Mouse (Mus musculus) cerebellum, adult 11-12 months (tissue): ENCODE measurements around the gene Peli2.
A peak's percentile ranks its signal among the peaks of the same experiment; 100 is the strongest.

ENCODE experiments used
- DNase-seq: peaks from one replicate; pipeline ENCODE4 v3.0.0; 2022

Gene Peli2

DNA sequence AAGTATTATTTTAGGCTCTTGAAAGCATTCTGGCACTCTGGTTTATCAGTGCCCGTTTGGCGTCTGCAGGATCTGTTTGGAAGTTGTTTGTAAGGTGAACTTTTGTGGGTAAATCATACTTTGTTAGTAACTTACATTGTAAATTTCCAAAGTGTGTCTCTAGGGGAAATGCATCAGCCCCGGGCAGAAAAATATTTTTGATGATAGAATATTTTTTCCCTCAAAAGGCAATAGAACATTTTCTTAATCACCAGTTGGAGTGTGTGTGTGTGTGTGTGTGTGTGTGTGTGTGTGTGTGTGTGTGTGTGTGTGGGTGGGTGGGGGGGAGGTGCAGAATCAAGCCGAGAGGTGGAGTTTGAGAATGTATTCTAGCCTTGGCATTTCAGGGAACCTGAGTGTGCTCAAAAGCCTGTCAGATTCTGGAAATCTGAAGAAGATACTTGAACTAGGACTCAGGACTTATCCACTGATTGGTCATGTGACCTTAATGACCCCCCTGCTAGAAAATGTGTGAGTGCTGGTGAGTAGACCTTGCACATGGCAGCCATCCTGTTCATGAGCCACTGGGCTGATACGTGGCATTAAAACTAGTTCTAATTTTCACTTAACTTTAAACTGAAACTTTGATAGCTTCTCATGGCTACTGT, 33.4 kb downstream of the Peli2 start:
- no peak for DNase-seq

DNA sequence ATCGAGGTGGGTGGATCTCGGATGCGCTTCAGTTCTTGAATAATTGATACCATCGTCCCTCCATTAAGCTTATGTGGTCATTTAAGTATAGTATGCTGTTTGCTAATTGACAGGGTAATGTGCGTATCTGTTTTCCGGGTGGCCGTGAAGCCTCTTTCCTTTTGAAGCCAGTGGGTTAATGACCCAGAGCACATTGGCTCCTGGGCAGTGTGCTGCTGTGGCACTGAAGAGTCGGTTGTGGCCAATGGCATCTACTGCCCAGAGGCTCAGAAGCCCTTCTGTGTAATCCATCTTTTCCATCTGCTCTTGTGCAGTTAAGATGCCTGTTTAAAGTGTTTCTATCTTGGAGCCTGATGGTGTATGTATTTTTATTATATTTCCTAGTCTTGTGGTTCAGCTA, 34.0 kb downstream of the Peli2 start:
- DNase-seq: no peak

DNA sequence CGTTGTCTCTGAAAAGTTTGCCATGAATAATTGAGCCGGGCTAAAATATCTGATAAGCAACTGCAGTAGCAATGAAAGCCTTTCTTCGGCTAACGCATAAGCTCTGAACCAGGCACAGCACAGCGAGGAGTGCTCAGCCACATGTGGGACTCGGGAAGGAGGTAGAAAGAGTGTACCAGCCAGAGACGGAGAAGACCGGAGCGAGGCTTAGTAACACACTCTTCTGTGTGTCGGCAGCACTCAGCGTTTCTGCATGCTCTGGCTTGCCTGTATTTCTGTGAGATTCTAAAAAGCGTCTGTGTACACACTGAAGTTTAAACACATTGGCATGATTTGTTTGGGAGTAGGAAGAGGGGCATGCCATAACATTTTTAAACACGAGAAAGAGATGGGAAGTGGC, 34.5 kb downstream of the Peli2 start:
- DNase-seq: no peak

DNA sequence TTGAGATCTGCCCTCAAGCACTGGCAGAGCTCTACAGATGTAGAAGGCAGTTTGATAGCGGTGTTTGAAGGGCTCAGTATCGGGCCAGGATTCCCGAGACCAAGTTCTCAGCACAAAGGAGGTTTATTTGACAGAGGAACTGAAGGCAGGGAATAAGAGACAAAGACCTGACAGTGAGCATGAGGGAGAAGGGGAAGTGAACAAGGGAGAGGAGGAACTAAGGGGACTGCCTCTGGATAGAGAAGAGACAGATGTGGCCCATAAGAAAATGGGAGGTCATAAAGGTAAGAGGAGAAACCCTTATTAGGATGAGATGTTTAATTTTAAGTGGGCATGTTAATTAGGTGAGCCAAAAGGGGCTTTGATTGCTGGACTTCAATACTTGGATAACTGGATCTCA, 36.5 kb downstream of the Peli2 start:
- DNase-seq: no peak

DNA sequence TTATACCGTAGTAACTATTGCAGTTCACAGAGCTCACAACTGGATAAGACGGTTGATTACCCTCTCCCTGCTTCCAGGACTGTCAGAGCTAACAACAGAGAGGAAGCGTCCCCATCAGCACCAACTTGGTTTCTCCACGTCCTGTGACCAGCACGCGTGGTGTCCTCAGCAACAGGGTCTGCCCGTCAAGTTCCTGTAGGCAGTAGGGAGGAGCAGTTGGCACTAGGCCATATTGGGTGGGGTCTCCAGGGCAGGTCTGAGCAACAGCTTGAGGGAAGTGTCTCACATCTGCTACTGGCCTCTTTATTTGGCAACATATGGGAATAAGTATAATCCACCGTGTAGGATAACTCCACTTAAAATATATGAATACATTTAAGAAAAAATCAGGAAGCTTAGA, 37.2 kb downstream of the Peli2 start:
- peak; percentile 37 for DNase-seq

DNA sequence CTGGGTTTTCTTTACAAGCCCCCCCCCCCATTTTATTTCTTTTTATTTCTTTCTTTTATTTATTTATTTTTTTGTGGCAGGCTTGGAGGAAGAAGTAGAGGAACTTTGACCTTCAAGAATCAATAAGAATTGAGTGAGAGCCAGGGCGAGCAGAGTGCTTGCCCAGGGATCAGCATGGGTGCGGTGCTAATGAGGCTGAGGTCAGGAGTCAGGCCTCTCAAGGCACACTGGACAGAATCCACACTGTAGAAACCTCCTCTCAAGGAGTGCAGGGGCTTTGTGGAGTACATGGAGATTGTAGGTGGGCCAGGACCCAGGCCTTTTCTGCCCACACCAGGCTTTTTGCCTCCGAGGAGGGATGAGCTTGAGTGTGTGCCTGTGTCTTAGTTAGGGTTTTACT, 38.8 kb downstream of the Peli2 start:
- no peak for DNase-seq

DNA sequence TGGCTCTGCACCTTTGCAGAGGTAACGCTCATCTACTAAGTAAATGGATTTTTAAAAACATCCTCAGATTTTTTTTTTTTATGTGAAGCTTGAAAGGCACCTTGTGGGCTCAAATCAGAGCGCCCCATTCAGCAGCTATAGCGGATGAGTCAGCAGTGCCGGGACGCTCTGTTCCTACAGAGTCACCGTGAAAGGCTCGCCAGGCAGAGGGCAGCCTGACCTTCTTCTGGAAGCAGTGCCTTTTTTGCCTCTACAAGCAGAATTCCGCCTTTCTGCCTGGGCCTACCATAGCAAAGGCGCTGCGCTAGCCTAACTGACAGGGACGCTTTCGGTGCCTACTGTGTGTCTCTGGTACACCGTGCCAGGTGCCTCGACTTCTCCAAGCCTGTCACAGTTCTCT, 41.8 kb downstream of the Peli2 start:
- DNase-seq: no peak

DNA sequence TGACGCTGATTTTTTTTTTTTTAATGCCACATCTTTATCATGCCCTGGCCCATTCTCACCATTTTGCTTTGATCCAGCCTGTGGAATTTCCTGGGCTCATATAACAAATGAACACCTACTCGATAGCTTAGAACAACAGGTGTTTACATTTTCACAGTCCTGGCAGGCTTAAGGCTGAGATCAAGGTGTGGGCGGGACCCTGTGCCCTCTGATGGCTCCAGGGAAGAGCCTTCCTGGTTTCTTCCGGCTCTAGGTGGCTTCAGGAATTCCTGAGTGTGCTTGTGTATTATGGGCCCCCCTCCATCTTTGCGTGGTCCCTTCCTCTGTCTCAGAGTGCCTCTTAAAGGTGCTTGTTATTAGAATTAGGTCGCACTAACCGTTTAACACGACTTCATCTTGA, 44.3 kb downstream of the Peli2 start:
- no peak for DNase-seq

DNA sequence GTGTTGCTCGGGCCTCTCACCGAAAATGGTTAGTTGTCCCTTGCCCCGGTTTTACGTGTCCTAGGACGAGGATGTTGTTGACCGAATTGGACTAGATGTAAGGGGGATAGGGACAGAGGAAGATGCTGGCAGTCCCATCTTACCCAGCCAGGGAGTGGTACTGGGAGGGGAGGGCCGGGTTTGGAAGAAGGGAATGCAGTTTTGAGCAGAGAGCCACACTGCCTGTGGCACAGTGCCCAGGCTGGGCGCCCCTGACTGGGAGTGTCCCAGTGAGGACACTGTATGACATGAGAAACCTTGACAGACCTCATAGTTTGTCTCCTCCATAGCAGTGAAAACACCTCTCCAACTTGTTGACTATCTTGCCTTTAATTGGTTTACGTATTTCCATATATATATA, 45.8 kb downstream of the Peli2 start:
- DNase-seq: no peak

DNA sequence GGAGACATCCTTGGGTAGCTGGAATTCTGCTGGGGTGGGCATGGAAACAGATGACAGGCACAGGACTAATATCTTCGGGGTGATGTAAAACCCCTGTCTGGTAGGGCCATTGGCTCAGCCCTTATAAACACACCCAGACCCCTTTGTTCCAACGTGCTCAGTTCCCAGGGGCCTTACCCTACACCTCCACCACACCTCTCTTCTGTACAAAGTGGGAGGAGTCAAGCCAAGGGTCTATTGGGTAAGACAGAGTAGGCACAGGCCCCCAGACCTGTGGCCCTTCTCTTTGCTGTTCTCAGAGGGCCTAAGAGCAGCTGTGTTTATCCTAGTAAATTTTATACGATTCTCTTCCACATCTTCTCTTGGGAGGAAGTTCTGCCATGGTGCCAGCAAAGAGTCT, 46.4 kb downstream of the Peli2 start:
- DNase-seq: no peak

DNA sequence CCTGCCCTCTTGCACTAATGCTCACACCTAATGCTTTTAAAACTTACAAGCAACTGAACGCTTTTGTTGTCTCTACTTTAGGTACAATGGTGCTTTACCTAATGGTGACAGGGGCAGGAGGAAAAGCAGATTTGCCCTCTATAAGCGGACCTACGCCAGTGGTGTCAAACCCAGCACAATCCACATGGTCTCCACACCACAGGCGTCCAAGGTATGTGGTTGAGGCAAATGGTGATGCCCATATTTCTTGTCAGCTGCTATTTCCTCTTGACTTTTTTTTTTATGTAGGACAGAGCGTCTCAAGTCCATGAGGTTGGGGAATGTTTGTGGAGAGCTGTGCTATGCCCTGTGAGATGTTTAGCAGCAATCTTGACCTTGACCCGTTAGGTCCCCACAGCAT, 47.5 kb downstream of the Peli2 start:
- DNase-seq: no peak

DNA sequence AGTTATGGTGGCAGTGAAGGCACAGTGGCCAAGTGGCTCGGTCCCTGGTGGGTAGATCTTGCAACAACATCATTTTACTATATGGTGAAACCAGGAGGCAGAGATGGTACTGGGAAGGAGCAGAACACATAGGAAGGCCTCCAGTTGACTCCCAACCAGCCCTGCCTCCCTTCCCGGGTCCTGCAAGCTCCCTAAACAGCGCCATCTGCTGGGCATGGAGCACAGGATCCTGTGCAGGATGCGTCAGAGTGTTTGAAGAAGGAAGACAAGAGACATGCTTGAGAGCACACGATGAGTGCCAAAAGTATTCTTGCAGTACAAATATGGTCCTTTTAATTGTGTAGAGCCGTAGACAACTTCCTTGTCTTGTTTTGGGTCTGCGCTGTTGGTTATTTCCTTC, 49.3 kb downstream of the Peli2 start:
- DNase-seq: no peak

DNA sequence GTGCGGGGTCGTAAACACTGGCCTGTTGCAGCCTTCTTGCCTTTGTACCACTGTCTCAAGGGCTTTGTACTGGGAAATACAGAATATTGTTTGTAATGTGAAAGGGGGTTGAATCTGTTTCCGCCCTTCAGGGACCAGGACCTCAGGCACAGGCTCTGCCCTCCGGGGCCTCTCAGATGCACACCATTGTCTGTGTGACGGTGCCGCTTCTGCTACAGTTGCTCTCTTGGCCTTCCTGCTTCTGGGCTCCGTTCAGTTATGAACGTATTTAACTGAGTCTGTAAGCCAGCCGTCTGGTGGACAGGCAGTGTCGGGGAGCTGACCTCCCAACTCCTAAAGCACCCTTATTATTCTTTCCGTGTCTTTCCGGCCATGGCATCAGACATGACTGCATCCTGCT, 50.6 kb downstream of the Peli2 start:
- DNase-seq: no peak

DNA sequence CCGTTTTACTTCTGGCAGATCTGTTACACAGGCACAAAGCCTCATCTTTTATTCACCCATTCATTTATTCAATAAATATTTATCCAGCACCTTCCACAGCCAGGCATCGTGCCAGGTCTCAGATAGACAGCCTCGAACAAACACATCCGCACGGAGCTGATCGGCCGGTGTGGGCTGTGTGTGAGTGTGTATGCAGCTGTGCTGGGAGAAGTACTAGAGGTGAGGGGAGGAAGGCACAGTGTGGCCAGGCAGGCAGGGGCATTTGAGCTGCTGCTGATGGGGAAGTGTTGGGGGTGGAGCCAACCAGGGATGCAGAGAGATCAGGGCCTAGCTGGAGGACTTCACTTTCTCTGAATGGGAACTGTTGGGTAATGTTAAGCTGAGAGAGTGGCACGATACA, 51.4 kb downstream of the Peli2 start:
- DNase-seq: no peak

DNA sequence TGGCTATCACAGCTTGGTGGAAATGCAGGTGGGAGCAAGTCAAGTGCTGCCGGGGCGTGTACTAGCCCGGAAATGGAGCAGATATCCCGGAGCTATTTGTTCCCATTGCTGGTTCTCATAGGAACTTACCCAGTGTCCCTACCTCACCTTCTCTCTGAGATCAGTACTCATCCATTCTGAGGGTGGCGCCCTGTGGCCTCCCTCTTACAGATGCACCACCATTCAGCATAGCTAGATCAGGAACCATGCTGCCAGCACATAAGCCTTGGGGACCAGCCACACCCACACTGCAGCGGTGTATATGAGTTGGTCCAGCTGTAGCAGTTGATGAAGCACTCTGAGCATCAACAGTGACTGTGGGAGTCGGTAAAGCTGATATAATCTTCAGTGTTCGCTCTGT, 52.3 kb downstream of the Peli2 start:
- no peak for DNase-seq

DNA sequence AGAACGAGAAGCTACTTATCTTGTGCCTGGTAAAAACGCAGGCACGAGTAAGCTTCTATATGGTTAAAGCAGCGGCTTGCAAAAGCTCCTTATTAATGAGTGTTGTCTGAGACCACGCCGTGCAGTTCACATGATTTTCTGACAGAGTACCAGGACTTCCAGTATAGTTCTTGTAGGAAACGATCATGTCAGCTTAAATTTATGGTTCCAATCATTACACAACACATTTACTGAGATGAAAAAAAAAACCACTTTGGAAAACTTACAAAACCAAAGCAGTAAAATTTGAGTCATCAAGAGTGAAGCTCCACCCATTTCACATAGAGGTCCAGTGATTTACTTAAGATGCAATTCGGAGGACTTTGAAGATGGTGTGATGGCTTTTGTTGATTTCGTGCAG, 53.2 kb downstream of the Peli2 start:
- DNase-seq: no peak

DNA sequence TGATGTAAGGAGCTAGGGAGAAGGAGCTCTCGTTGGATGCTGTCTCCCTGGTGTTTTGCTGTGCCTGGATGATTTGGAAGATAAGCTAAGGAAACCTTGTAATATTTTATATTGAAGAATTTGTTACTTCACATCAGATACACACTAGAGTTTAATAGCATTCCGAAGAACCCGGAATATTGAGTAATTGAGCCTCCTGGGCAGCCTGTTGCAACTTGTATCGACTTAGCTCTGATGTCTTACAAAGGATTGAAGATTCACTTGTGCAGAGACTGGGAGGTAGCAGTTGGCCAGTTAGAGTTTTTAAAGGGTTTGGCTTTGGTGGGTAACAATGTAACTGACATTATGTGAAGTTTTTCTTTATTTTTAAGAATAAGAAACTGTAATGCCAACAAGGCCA, 53.7 kb downstream of the Peli2 start:
- no peak for DNase-seq

DNA sequence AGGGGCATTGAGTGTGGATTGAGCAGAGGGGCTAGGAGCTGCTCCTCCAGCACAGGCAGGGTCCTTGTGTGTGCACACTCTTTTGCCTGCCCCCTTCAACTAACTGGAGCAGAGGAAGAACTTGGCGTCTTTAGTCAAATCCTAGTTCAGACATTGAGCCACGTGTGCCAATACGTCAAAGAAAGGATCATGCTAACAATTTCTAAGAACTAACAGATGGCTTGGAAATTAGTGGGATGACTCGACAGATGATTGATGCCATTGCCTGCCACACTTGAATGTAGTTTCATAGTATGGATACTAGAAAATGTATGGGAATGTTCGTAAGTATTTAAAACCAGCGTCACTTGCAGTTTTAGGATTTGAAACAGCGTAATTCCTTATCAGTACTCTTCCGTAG, 54.5 kb downstream of the Peli2 start:
- DNase-seq: no peak

DNA sequence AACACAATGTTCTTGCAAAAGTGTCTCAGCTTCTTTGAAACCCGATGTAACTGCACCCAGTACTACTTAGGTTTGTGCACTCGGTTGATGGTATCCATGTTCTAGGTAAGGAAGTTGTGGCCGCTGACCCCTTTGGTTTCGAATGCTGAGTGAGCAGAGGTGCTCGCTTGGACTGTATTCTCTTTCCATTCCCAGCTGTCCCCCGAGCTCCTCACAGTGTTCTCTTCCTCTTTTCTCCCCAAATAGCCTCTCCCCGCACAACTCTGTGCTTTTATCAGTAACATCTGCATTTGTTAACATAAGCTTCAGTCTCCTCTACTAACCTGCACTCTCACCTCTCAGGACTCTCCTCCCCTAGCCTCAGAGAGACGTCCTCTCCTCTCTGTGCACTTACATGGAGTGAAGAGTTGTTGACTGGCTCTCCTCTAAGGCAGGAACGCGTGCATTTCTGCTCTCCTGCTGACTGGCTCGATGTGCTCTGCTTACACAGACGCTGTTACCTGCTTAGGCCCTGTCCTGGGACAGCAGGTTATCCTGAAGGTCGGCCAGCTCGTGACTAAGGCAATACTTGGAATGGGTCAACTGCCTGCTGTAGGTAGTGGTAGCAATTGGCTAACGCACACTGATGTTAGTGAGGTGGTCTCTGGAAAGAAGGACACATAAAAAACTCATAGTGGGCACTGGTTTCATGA, 57.8 kb downstream of the Peli2 start:
- no peak for DNase-seq

DNA sequence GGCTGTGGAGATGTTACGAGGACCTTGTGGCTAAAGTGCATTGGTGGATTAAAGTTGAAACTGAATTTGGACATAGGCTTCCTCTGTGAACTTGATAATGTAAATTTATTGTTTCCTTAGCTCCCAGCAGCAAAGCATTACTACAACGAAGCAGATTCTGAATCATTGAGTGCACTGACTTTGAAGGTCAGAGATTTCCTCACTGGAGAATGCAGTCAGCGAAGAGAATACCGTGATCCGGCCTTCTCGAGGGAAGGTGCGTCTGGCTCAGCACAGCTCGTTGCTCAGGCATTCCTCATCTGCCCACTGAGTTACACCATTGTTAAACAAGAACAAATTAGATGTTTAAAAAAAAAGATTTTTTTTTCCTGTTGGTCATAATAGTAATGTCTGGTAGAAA, 58.4 kb downstream of the Peli2 start:
- DNase-seq: no peak

DNA sequence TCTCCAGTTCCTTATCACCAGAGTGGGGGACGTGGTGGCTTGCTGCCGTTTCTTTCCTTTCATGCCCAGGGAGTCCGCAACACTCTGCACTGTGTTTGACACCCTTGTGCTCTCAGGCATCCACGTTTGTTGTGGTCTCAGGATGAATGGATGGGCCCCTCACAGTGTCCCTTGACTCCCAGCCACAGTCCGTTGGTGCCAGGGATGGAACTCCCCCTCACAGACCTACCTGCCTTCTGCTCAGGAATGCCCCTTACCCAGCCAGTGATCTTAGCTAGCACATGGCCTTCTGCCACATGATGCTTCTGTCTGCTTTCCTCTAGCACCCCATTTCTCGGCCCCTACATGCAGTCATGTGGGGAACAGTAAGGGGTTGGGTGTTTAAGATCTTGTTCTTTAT, 65.7 kb downstream of the Peli2 start:
- DNase-seq: no peak

DNA sequence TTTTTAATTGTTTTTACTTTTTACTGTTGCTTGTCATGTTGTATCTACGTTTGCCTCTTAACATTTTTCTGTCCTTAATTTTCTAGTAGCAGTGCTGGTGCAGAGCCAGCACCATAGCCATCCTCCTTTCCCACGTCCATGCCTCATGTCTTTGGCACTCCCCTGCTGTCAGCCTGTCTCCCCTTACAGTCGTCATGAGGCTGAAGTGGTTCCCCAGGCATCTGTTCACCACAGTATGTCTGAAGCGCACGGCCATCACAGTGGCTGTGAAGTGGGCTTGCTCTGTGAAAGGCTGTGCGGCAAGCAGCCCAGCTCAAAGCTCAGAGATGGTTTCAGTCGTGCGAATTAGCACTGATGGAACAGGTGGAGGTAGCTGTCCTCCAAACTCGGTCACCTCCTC, 66.5 kb downstream of the Peli2 start:
- DNase-seq: no peak

DNA sequence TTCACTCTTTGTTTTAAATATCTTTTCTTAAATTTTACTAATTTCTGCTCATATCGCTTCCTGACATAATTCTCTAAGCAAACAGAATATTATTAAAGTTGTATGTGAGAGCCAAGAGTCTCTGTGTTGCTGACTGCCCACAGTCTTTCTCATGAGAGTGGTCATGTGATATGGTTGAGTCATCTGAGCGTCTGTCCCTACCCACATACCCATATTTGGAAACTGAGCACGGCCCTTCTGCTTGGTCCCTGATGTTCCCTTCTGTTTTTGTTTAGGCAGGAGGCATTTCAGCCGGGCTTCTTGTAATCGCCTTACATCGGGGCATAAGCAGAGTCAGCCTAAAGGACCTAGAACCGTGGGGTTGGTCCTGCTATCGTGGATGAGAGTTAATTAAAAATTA, 68.7 kb downstream of the Peli2 start:
- DNase-seq: no peak

DNA sequence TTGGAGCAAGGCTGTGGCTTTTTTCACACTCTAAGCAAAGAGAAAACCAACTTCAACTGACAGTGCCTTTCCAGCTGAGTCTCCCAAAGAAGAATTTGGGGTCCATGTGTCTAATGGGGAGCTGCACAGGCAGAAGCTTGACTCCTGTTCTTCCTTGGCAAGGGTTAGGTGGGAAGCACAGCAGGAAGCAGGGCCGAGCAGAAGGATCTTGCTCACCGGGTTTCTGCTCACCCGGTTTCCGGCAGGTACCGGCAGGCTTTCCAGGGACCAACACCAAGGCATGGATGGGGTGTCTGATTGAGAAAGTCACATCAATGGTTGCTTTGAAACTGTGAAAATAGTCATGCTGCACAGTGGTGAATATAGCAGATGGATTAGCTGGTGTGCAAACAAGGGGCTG, 70.3 kb downstream of the Peli2 start:
- DNase-seq: no peak

DNA sequence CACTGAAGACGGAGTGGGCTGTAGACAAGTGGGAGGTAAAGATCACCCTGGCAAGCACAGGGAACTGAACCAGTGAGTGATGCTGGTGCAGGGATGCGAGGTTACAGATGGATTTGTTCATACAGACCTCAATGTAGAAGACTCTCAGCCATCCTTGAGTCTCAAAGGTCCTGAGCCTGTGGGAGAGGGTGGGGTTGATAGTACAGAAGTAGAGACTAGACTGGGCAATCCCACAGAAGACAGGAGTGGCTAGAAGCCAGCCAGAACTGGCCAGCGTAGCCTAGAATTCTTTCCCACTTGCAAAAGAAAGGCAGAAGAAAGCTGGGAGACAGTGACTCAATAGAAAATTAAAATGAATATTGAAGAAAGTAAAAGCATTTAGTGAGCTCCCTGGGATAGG, 71.3 kb downstream of the Peli2 start:
- DNase-seq: no peak
